Mouse (Mus musculus) urinary bladder, postnatal 14 days (tissue): ENCODE measurements at regions not wholly inside any gene's neighbourhood (a gene's known extent, or its start where the extent isn't known, plus 50 kb on each side); places are given as distances from the start of the nearest gene placed in this dataset.
A peak's percentile ranks its signal among the peaks of the same experiment; 100 is the strongest.
"Not testable (repeated sequence)": the region's sequence is repeated elsewhere in the genome, so short reads cannot be mapped to it uniquely, and the experiment has no call there.

ENCODE experiments used
- DNase-seq: peaks from one replicate; pipeline ENCODE4 v3.0.0; 2021; ENCODE audit warnings: low spot score

DNA sequence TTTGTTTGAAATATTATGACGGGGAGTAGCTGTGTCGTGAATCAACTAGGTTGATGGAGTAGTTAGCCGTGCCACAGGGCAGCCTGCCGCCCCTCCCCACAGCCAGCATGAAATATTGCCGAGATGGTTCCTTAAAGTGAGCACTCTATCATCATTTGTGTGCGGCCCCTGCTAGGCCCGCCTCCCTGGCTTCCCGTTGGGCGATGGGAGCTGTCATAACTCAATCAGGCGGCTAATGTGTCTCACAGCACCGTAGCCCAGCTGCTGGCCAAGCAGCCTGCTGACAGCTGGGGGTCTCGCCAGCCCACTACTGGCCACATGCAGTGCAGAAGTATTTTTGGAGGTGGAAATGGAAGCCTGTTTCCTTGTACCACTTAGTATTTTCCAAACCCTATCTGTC is 140.9 kb downstream of the Sall1 start:
- DNase-seq, result no peak

DNA sequence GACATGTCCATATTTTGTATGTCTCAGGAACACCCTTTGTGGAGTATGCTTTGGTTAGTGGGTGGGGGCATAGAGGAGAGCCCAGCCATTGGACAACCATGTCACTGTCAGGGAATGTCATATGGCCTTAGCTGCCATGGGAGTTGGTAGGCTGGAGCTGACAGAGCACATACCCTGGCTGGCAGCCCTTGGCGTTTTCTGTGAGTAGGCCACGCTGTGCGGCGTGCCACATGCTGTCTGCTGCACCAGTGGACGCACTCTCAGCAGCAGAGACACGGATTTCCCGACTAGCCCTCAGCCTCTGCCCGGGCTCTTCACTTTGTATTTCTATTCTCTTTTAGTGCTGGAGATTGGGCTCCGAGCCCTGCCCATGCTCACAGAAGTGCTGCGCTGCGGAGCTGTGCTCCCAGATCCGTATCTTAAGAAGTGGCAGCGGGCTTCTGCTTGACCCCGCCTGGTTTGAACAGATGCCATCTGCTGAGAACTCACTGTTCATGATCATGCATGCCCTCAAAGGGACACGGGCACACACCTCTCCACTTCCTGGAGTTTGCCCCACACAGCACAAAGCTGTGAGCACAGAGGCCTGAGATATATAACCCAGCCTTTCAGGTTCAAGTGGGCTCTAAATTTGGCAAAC is 160.1 kb downstream of the Sall1 start:
- peak; percentile 60 for DNase-seq

DNA sequence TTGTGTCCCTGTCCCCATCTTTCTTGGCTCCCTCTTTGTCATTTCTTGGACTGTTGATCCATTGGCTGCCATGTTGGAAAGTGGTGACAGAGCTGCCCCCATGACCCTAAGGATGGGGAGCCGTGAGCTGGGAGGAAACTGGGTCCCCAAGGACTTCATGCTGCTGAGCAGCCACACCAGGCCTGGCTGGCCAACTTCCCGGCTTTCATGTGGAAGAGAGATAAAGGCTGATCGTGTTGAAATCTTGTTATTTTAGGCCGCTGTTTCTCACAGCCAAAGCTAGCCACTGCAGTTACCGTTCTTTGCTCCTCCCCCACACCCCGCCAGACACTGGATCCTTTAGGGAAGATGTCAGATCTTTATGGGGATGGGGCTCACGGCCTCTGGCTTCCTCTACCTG is 164.1 kb downstream of the Sall1 start:
- peak; percentile 5 for DNase-seq

DNA sequence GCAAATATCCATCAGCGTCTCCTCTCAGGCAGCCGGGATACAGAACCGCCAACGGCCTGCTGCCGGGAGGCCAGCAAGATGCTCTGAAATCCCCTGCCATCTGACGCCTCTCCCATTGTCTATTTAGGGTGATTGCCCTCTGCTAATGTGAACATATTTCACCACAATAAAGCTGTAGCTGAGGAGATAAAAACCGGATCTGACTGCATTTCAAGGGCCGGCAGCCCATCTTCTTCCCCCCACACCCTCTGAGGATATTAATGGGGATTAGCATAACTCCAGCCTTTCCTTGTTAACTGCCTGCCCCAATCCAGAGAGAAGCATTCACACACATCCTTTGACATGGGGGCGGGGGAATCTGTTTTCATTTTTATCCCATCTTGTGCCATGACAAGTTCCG is 166.0 kb downstream of the Sall1 start:
- DNase-seq, result no peak

DNA sequence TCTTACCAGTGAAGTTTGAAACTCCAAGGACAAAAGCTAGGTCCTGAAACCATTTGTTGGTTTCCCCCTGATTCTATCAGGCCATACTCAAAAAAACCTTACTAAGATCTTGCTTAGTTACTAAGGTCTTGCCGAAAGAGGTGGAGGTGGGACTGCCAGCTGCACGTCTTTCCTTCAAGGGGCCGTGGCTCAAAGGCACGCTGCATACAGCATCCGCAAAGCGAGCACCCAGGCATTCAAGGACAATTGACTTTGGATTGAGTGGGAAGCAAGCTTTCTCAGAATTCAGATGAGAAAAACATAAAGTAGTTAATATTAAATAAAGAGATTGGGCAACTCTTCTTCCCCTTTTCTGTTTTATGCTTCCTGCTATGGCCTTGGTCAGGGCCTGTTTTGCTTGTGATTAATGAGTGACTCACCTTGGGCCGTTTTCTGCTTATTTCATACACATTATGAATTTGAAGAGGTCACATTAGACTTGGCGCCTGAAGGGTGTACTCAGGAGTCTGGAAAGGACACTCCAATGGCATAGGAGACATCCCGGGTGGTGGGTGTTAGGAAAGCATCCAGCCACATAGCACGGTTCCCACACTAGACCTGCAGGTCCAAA is 166.1 kb downstream of the Cyld start:
- no peak for DNase-seq

DNA sequence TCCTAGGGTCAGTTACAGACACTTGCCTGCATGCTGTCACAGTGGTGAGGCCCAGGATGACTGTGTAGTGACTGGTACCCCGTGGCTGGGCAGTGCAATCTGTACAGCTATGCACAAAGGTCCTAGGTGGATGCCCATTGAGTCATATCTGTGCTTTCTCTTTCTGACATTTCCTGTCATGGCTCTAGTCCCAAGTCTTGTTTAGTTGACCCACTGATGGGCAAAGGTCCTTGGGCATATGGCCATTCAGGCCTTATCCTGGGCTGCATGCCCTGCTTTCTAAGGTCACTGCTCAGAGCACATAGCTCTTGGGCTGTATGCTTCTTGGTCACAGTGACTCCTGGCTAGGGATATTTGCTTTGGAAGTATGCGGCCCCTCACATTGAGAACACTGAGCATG is 160.4 kb downstream of the Cyld start:
- no peak for DNase-seq

DNA sequence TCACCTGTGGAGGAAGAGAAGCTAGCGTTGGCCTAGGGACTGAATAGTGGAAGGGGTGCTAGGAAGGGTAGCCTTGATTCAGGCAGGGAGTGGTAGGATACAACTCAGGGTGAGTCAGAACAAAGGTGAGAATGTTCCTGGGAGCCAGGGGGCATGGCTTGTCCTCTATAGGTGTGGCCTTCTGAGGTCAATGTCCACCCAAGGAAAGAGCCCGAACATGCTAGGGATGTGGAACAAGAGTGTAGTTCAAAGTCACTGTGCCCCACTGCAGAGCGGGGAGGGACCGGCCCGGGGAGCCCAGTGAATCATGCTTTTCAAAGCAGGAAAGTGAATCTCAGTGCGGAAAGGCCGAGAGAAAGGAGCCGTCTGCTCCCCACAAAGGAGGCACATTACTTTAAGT is 156.4 kb downstream of the Cyld start:
- DNase-seq, result no peak

DNA sequence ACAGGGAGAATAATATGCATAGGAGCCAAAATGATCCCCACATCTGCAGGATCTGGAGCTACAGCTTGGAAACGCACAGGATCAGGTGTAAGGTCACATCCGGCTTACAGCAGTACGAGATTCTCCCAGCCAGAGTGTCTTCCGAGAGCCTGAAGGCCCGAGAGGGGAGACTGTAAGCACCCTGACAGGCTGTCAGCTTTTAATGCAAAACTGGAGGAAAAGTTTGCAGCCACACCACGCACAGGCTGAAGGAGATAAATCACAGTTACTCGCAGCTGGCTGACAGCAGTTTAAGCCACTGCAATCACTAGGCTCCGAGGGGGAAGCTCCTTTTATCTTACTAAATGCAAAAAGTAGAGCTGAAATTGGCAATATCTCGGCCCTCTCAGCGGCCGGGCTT is 149.1 kb downstream of the Cyld start:
- no peak for DNase-seq

DNA sequence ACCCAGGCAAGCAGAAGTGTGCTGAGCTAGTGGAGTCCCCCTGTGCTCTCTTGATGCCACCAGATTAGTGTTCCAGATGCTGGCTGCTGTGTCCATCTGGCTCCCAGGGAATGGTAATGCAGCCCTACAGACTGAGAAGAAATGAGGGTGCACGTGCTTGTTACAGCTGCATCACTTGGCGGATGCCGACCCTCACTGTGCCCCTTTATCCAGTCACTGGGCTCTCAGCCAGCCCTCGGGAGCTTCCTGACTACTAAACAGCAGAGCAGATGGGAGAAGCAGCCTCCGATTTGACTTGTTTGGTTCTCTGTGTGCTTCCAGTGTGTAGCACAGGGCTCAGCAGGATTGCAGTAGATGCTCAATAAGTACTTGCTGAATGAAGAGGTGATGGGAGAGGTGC is 147.5 kb downstream of the Cyld start:
- no peak for DNase-seq

DNA sequence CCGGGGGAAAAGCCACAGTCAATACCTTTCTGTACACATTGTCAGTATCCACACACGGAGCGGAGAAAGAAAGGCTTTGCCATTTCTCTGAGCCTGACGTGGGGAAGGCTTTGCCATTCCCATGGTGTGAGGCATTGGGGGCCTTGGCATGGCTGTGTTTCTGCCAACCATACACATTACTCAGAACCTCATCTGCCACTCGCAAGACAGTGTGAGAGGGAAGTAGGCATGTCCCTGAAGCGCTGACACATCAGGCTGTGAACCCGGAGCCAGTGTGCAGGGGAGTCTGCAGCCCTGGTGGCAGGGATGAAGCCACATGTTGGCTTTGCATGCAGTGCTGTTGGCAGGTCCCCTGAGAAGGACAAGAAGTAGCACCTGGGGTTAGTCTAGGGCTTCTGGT is 145.6 kb downstream of the Cyld start:
- no peak for DNase-seq

DNA sequence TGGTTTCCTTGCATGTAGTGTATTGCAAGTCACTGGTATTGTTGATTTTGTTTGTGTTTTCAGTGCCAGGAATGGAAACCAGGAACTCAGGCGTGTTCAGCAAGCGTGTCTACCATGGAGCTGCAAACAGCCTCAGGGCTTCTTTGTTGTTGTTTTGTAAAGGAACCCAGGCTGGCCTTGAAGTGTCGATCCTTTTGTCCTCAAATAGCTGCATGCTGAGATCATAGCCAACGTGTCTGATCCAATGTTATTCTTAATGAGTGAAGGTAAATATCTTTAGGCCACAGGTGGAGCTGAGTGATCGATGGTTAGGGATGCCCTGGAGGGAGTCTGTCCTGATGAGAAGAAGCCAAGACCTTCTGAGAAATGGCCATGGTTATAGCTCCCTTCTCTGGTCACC is 143.3 kb downstream of the Cyld start:
- DNase-seq, result no peak

DNA sequence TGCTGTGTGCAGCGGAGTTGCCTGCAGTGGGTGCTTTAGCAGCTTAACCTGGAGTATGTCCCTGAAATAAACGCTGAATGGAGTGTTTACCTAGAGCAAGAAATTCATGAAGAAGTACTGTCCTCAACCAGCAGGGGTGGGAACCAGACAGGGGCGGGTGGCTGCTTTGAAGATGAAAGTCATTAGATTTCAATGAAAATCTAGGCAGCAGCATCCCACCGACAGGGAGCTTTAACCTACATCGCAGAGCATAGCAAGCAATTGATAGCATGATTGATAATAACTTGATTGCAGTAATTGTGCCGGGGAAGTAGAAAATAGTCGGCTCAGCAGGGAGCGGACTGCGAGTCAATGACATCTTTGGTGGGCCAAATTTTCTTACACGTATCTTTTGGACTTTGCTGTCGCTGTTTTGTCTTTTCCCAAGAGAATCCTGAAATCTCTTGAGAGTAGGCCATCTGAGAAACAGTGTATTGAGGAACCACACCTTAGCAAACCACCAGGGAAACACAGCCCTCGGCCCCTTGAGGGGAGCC is 139.0 kb downstream of the Cyld start:
- DNase-seq, result no peak

DNA sequence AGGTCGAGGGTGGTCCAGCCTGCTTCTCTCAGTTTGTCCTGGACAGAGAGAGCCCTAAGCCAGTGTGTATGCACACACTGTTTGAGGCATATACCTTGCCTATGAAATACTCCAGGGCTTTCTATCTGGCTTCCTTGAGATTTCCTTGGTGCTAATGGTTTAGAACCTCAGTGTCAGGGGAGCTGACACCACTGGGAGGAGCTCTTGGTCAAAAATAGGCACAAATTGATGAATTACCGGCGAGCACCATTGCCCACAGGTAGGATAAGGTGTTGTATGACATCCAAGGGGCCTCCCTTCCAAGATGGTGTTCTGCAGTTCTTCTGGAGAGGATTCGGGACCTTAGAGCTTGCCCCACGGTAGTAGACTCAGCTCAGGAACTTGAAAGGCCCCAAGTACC is 129.0 kb downstream of the Cyld start:
- DNase-seq, result no peak

DNA sequence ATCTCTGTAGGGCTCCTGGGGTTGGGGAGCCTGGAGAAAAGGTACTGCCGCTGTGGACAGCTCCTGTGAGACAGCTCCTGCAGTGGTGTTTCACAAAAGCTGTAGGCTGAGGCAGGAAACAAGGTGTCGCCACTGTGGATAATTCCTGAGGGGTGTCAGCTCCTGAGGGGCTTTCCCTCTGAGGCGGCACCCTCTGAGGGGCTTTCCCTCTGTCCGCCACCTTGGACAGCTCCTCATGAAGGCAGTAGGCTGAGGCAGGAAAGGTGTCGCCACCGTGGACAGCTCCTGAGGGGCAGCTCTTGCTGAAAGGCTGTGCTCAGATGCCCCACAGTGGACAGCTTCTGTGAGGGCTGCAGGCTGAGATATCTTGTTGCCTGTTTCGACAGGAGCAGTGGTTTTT is 127.1 kb downstream of the Cyld start:
- DNase-seq, result no peak

DNA sequence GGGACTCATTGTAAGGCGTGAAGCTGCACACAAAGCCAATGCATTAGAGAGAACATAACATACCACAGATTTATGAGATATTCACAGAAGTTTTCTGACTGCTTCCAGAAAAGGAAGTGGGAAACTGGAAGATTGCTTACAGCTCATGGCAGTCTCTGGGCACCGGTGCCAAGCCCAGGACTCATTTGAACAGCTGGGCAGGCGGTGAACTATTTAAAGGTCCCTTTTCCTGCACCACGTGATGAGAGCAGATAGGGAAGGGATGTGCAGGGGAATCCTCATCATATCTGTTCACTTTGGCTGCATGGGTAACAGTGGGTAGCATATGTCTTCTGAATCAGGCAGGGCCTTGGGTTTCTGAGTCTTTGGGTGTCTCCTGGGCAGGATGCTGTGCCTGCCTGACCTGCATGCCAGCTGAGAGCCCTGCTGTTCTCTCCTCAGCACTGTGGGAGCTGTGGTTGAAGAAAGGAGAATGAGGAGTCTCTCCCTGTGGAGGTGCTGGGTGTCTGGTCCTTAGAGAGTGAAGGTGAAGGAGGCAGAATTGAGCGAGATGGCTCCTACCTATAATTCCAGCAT is 123.5 kb downstream of the Cyld start:
- no peak for DNase-seq

DNA sequence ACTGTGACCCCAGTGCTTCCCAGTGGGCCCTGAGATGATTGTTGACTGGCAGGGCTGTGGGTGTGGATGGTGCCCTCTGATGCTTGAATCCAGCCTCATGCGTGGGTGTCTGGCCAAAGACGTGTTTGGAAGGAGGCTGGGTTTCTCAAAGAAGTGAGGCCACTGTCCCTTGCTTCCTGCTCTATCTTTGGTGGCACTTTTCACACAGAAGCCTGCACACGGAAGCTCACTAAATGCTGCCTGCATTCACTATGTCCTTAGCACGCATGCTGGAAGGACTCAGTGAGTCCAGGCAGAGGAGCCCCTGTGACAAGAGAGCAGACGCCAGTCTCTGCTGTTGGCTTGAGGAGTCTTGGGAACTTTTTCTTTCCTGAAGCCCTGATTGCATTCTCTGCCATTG is 119.6 kb downstream of the Cyld start:
- DNase-seq, result no peak

DNA sequence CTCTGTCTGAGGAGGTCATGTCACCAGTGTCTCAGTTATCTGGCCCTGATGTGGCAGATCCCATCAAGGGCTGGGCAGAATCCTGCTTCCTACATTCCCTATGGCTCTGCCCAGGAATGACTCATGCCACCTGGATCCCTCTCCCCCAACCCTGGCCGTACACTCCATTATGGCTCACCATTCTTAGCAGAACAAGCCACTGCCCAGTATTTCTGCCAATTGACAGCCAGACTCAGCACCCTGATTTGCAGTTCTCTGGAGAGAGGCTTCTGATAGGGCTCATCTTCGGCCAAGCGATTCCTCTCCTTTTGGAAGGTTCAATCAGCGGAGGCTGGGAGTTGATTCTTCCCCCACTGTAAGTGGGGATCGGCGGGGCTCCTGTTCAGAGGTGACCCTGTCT is 117.4 kb downstream of the Cyld start:
- no peak for DNase-seq

DNA sequence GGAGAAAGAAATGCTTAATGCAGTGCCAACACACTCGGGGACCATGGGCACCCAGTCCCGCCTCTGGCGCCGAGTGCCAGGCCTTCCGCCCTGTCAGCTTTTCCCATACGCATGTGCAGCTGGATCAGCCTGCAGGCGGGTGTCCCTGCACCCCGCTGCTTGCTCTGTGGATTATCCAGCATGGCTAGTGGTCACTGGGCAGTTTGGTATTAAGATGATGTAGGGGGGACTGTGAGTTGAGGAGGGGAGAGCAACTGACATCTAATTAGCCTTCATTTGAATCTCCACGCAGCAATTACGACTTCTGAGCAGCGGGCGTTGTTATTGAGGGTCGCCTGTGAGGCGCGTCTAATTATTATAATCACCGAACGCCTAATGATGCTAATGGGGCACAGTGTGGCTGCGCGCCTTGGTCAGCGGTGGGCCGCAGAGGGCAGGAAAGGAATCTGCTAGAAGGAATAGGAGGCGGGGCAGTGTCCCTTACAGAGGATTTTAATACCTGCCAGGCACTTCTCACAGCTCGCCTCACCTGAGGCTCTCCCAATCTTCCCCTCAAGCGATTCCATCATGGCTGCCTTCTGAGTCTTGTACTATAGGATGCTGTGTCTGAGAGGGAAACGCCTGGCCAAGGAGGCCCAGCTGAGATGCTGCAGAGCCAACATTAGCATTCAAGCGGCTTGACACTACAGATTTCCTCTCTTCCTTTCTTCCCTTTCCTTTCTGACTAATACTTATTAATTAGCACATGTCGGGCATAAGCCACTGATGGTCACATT is 116.3 kb downstream of the Cyld start:
- no peak for DNase-seq

DNA sequence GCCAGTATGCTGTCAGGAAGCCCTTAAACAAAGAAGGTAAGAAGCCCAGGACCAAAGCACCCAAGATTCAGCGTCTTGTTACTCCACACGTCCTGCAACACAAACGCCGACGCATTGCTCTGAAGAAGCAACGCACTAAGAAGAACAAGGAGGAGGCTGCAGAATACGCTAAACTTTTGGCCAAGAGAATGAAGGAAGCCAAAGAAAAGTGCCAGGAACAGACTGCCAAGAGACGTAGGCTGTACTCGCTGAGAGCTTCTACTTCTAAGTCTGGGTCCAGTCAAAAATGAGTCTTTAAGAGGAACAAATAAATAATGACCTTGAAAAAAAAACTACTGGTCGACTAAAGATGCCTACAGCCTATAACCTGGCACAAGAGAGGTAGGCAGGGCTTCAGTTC is 110.0 kb downstream of the Cyld start:
- DNase-seq, result not testable (repeated sequence)
